Mouse (Mus musculus) CD4-positive helper T cell, adult 2 months (primary cell): Measurements from ENCODE around the gene Zfp986.
"Not testable (repeated sequence)": the region's sequence is repeated elsewhere in the genome, so short reads cannot be mapped to it uniquely, and the experiment has no call there.

Source experiments
- DNase-seq: peaks from one replicate; pipeline ENCODE4 v3.0.0-alpha.2; 2012; ENCODE audit warnings: low read depth, missing footprints, low spot score

The Zfp986 gene

GRCm38 (mm10) chr4:145868494-145868893 is at the start of gene Zfp986:
Zfp986 (plus strand) TSS chr4:145868794.
- DNase-seq = not testable (repeated sequence)

GRCm38 (mm10) chr4:145819946-145820345 is 48.6 kb upstream of the Zfp986 start:
- DNase-seq = not testable (repeated sequence)

GRCm38 (mm10) chr4:145825606-145826005 is 43.0 kb upstream of the Zfp986 start:
- DNase-seq = not testable (repeated sequence)

GRCm38 (mm10) chr4:145831328-145832062 is 37.1 kb upstream of the Zfp986 start:
- not testable (repeated sequence) for DNase-seq

GRCm38 (mm10) chr4:145836300-145836862 is 32.2 kb upstream of the Zfp986 start:
- not testable (repeated sequence) for DNase-seq

GRCm38 (mm10) chr4:145836863-145837440 is 31.6 kb upstream of the Zfp986 start:
- DNase-seq = not testable (repeated sequence)

- not testable (repeated sequence) for DNase-seq
These were observed 21.8 kb upstream of the Zfp986 start for GRCm38 (mm10) chr4:145846793-145847192.

- not testable (repeated sequence) for DNase-seq
These were observed 20.3 kb upstream of the Zfp986 start for GRCm38 (mm10) chr4:145848183-145848890.

- not testable (repeated sequence) for DNase-seq
These were observed 19.7 kb upstream of the Zfp986 start for GRCm38 (mm10) chr4:145848891-145849214.

- DNase-seq = not testable (repeated sequence)
These were observed 17.2 kb upstream of the Zfp986 start for GRCm38 (mm10) chr4:145851421-145851820.

GRCm38 (mm10) chr4:145863872-145864271 is 4.7 kb upstream of the Zfp986 start:
- DNase-seq = not testable (repeated sequence)
